Mouse (Mus musculus): ENCODE measurements at regions not wholly inside any gene's neighbourhood (a gene's known extent, or its start where the extent isn't known, plus 50 kb on each side); places are given as distances from the start of the nearest gene placed in this dataset.

DNA sequence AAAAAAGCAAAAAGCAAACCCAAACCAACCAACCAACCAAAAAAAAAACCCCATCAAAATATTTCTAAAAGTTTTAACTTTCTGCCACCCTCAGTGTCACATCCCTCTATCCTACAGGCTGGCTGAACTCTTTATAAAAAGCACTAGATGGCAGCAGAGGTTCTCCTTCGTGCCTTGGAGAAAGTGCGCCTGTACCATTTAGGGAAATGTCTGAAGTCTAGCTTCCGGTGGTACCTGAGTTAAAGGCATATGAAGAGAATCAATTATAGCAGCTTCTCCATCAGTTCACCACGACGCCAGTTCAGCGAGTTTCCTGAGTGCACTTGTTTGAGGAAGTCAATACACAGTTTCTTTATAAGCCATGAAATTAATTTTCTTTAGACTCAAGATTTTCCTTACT lies 130.0 kb upstream of the Zc3h12c start:
- DNase-seq (ENCODE audit: low read depth): no peak

- no peak for DNase-seq (ENCODE audit: low read depth)
Observed at GRCm38 (mm10) chr9:52294699-52295098, 126.3 kb upstream of the Zc3h12c start.

DNA sequence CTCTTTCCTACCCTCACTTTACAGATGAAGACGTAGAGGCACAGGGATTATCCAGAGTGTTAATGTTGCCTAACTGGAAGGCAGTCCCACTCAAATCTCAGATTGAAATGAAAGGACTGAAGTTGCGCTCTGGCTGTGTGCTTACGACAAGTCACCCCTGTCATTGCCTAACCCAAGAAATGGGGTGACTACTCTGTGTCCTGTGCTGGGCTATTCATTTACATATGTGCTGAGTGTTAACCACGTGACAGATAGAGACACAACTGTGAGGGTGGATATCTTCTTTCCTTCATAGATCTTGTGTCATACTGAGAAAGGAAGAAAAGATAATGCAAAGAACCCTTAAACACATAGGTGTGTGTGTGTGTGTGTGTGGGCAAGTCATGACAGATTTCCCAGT lies 120.7 kb upstream of the Zc3h12c start:
- no peak for DNase-seq (ENCODE audit: low read depth)

DNA sequence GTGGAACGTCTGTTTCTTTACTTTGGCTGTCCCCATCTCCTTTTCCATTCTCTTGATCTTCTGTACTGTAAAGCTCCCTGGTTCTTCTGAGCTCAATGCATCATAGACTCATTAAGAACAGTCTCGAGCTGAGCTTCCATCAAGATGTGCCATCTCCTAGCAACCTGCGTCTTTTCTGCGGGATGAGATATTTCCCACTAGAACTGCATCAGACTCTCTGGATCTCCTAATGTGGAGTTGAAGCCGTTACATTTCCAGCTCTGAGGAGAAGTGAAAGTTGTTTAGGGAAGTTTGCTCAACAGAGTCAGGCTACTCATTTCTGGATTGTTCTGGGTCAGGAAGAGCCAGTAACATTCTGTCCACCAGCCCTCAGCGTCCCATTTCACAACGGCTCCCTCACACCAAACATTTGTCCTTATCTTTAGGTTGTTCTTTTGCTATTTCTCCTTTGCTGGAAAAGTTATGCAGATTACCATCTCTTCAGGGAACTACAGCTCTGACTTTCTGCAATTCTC lies 119.4 kb upstream of the Zc3h12c start:
- no peak for DNase-seq (ENCODE audit: low read depth)

DNA sequence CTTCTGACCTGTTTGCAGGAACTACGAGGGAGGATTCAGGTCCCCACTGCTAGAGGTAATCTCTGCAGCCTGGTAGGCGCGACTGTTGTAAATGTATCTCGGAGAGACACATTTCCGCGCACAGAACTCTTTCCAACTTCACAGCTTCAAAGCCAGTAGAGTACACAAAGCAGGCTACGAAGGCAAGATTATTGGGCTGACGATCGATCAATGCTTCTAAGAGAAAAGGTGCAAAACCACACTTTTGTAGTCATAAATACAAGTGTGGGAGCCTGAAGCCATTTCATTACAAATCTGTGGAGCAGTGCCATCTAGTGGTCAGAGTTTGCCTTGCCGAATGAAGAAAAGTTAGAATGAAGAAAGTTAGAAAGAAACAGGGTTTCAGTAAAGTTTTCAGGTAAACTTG lies 118.9 kb upstream of the Zc3h12c start:
- DNase-seq (ENCODE audit: low read depth): no peak

- no peak for DNase-seq (ENCODE audit: low read depth)
Observed at GRCm38 (mm10) chr9:52286104-52286503, 117.7 kb upstream of the Zc3h12c start.

- no peak for DNase-seq (ENCODE audit: low read depth)
Observed at GRCm38 (mm10) chr9:52283558-52283957, 115.2 kb upstream of the Zc3h12c start.

- no peak for DNase-seq (ENCODE audit: low read depth)
Observed at GRCm38 (mm10) chr9:52280995-52281394, 112.6 kb upstream of the Zc3h12c start.

DNA sequence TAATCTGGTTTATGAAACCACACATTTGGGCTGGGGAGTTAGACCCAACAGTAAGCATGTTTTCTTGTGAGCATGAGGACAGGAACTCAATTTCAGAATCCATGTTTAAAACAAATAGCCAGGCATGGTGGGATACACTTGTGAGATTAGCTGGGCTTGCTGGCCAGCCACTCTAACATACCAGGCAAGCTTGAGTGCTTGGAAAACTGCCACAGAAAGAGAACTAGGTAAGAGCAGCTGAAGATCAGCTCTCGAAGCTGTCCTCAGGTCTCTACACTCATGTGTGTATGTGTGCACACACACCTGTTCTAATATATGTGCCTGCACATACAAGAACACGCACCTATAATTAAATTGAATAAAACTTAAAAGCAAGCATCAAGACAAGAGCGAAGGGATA lies 112.2 kb upstream of the Zc3h12c start:
- DNase-seq (ENCODE audit: low read depth): no peak

DNA sequence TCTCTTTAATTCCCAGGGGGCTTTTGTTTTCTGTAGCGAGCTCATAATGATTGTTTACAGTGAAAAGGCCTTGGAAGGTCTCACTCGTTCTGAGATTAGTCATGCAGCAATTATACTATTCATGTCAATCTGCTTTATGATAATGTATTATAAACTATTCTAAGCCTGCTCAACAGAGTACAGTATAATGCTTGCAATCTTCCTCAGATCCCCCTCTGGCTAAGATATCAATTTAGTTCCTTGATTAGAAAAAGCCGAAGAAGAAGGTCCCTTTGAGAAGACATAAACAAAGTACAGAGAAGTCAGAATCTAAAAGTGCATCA lies 110.3 kb upstream of the Zc3h12c start:
- no peak for DNase-seq (ENCODE audit: low read depth)

GRCm38 (mm10) chr9:52277954-52278700 lies 109.8 kb upstream of the Zc3h12c start:
- no peak for DNase-seq (ENCODE audit: low read depth)

DNA sequence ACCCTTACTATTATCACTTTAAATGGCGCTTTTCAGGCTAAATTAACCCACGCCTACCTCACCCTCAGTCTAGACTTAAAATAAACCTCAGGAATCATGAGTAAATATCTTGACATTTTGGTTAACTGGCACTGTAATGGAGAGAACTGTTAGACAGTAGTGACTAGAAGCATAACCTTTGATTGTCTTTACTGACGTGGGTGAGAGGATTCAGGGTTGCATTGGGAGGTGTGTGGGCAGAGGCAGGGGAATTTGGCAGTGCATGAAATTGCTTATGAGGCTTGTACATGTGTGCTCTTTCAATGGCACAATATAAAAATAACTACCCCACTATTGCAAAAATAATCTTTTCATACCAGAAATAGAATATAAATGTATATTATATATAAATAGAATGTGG lies 105.6 kb upstream of the Zc3h12c start:
- DNase-seq (ENCODE audit: low read depth): no peak

GRCm38 (mm10) chr9:52272668-52273067 lies 104.3 kb upstream of the Zc3h12c start:
- DNase-seq (ENCODE audit: low read depth): no peak

DNA sequence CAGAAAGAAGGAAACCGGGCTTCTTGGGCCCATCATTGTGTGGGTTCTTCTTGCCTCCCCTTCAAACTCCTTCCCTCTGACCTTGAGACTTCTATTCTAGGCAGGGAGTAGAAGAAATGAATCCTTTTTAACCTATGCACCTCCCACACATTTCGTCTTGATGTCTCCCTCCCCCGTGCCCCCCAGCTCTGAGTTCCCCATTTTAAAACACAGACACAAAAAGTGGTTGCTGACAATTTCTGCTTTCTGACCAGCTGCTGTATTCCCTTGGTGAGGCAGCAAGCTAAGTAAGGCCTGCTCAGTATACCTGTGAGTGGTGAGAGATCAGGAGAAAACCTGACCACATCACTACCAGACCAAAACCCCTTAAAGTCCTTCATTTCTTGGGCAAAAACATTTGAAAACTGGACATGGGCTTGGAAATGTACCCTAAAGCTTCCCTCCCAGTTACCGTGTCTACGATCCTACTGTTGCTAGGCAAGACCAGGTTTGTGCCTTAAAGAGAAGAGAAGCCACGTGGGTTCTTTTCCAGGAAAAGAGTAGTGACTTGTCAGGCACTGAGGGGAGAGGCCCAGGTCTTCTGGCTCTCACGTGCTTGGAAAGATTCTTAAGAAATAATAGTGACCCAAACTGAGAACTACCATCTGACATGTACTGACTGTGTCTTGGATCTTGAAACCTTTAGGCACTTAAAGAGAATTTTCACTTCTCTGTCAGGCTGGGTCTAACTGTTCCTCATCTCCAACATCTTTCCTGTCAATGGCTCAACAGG lies 103.2 kb upstream of the Zc3h12c start:
- no peak for DNase-seq (ENCODE audit: low read depth)

GRCm38 (mm10) chr9:52261538-52261937 lies 93.2 kb upstream of the Zc3h12c start:
- DNase-seq (ENCODE audit: low read depth): no peak

DNA sequence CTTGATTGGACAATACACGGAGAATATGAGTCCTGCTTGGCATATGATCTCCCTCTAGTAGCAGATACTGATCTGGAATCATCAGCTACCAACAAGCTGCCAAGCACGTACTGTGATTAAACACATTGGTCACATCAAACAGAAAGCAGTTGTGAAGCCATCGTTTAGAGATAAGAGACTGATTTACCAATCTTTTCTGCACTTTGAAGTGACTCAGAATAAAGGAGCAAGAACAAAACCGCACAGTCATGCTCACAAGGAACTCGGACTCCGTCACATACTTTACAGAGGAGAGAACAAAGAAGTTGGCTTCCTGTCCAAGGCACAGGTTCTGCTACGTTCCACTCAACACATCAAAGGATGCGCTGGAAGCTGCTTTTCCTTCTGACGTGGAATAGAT lies 91.1 kb upstream of the Zc3h12c start:
- DNase-seq (ENCODE audit: low read depth): no peak

GRCm38 (mm10) chr9:52255692-52256091 lies 87.3 kb upstream of the Zc3h12c start:
- no peak for DNase-seq (ENCODE audit: low read depth)

DNA sequence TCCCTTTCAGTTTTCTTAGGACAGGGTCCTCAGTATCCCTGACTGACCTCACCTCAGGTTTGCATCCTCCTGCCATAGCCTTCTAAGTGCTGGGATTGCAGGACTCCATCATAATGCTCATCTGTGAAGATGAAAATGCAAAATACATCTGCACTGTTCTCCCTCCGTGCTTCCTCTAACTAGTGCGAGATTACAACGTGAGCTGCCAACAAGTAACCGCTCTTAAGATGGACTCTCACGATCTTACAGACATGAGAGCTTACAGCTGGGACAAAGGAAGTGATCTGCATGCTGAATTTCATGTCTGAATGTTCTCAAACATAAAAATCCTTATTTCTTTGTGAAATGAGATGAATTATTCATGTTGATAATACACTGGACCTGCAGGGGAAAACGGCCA lies 86.1 kb upstream of the Zc3h12c start:
- DNase-seq (ENCODE audit: low read depth): no peak

DNA sequence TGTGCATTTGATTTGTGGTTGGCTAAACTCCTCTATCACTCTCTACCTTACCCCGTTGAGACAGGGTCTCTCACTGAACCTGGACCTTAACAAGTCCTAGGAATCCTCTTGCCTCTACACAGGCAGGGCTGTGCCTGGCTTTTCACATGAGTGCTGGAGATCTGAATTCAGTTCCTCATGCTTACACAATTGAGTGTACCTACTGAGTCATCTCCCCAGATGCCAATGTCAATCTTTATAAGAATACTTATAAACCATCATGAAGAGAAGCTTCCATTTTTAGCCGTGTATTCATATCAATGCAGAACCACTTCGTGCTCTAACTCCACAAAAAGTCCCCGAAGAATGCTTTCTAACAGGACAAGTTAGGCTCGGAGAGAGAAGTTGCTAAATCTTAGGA lies 83.1 kb upstream of the Zc3h12c start:
- no peak for DNase-seq (ENCODE audit: low read depth)

GRCm38 (mm10) chr9:52246712-52247111 lies 78.3 kb upstream of the Zc3h12c start:
- DNase-seq (ENCODE audit: low read depth): no peak

GRCm38 (mm10) chr9:52244081-52244480 lies 75.7 kb upstream of the Zc3h12c start:
- DNase-seq (ENCODE audit: low read depth): no peak

- no peak for DNase-seq (ENCODE audit: low read depth)
Observed at GRCm38 (mm10) chr9:52243032-52243431, 74.7 kb upstream of the Zc3h12c start.

- no peak for DNase-seq (ENCODE audit: low read depth)
Observed at GRCm38 (mm10) chr9:52241577-52241976, 73.2 kb upstream of the Zc3h12c start.

Data from gonadal fat pad, adult 2 months (tissue).